Mouse (Mus musculus) right cerebral cortex, postnatal 36 days (tissue): Measurements from ENCODE around the gene Hoxa9.

ENCODE experiments used
- DNase-seq, 2 experiments: peaks; one replicate each; pipeline ENCODE4 v3.0.0; 2022; ENCODE audit warnings: low spot score in 2 of 2, mixed read lengths in 1 of 2

Gene Hoxa9

GRCm38 (mm10) chr6:52203371-52204049 is 27.4 kb downstream of the Hoxa9 start:
- DNase-seq = no peak

DNA sequence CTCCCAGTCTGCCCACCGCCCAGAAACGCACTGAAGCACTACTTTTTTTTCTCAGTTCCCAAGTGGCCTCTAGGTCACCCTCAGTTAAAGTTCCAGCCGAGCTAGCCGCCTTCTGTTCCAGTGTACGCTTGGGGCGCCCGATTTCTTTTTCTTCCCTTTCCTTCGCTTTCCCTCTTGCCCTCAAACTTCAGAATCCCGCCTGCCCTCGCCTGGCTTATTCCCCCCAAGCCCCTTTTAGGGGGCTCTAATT is 27.8 kb downstream of the Hoxa9 start:
- DNase-seq = no peak

DNA sequence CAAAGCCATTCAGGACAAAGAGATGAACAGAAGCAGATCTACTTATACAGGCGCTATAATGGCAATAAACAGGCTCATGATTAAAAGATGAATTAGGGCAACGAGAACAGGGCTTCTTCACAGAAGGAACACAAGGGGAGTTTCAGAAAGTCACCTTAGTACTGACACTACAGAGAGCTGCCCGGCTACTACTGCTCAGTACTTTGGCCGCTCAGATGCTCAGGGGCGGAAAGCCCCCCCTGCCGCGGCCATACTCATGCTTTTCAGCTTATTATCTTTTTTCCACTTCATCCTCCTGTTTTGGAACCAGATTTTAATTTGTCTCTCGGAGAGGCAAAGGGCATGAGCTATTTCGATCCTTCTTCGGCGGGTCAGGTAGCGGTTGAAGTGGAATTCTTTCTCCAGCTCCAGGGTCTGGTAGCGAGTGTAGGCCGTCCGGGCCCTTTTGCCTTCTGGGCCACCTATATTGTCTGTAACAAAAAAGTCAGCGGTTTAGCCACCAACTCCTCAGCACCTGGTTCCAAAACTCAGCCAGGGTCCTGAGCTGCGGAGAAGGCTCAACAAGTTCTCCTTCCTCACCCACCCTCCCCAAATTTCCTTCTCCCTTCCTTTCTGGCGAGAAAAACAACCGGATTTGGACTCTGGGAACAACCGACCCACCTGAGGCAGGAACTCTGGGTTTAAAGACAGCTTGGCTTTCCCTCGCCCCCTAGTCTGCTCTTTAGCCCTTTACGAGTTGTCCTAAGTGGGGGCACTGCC is 28.3 kb downstream of the Hoxa9 start:
- no peak for DNase-seq

DNA sequence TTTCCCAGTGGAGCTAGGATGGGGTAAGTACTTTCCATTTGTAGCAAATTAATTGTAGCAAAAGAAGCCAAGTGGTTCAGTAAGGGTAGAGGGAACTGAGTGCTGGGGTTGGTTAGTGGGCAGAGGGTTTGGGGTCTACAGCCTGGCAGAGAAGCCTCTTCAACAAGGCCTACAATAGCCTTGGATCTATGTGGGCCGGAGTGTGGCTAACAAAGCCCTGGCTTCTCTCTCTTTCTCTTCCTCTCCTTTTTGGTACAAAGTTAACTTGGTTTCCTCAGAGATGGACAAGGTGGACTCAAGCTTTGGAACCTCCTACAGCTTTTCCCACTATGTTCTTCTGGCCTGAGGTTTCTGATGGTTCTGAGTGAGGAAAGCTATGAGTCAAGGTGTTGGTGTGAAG is 29.6 kb downstream of the Hoxa9 start:
- DNase-seq = no peak

- DNase-seq = no peak
These were observed 30.1 kb downstream of the Hoxa9 start for GRCm38 (mm10) chr6:52200751-52201250.

DNA sequence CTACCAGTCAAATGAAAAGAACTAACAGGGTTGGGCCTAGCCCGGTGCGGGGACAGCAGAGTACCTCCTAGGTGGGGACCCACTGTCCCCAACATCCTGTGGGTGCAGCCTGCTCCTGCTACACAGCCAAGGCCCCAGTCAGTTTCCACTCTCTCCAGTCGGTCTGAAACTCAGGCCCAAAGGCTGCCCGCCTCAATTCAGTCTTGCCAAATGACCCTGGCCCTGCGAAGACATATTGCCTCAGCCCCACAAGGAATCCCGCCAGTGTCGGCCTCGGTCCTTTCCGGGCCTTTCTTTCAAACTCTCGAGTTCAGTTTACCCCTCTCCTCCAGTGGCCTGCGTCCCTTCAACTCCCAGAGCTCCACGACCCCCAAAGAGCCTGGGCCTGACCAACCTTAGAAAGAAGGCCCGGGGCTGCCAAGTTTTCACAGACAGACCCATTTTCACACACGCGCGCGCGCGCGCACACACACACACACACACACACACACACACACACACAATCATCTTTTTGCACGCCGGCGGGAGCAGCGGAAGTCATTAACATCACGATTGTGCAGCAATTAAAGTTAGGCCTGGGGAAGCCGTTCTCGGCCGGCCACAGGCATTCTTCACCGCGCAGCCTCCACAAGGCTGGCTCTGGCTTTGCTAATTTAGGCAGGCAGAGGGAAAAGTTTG is 30.7 kb downstream of the Hoxa9 start:
- DNase-seq = no peak

GRCm38 (mm10) chr6:52197271-52197670 is 33.6 kb downstream of the Hoxa9 start:
- no peak for DNase-seq

GRCm38 (mm10) chr6:52196811-52197210 is 34.1 kb downstream of the Hoxa9 start:
- no peak for DNase-seq

DNA sequence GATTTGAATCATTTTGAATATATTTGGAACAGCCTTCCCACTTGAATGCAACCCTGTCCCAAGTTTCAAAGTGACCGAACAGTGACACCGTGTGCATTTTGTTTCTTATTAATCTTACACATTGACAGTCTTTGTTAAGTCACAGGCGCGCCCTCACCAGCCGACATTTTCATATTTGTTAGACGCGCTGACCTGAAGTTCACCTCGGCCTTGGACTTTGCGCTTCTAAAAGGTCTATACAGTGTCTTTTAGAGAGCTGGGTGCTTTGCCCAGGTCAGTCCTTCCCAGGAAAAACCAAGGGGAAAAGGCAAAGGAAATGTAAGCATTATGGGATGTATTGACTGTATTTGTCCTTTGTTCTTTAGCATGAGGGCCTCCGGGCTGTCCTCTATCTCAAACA is 36.2 kb downstream of the Hoxa9 start:
- no peak for DNase-seq

GRCm38 (mm10) chr6:52191860-52192550 is 38.9 kb downstream of the Hoxa9 start:
- DNase-seq = no peak

DNA sequence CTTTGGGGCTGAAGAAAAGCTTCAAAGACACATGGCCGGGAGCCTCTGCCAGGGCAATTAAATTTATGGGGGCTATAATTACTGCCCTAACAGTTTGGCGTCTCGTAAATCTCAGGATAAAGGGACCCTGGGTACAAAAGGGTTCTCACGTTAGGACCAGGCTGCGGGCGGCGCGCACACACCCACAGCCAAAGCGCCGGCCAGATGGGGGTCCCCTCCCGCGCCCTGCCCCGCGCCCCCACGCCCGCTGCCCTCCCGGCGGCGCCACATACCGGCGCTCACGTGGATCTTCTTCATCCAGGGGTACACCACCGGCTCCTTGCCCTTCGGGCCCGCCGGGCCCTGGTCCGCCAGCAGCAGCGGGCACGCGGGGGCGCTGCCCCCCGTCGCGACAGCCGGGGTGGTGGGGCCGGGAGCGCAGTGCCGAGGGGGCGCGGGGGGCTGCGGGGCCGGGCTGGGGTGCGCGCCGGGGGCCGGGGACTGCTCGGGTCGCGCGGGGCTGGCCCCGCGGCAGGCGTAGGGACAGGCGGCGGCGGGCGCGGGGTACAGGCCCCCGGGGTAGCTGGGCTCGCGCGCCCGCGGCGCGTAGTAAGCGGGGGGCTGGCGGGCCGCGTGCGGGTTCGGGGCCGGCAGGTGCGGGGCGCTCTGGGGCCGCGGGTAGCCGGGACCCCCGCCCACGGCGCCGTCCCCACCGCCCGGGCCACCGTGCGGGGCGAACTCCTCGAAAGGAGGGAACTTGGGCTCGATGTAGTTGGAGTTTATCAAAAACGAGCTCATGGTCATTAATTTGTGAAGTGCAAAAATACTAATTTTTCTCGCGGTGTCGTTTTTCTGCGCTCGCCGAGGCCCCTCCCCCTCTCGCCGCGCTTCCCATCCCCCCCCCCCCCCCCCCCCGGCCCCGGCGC is 39.7 kb downstream of the Hoxa9 start, which contains the start of gene Hoxa4:
Gene Hoxa4, minus strand, starts transcription at position 848 of the 905 bp plus-strand sequence.
- DNase-seq = no peak

- DNase-seq = no peak
These were observed 40.5 kb downstream of the Hoxa9 start for GRCm38 (mm10) chr6:52190410-52190809.

DNA sequence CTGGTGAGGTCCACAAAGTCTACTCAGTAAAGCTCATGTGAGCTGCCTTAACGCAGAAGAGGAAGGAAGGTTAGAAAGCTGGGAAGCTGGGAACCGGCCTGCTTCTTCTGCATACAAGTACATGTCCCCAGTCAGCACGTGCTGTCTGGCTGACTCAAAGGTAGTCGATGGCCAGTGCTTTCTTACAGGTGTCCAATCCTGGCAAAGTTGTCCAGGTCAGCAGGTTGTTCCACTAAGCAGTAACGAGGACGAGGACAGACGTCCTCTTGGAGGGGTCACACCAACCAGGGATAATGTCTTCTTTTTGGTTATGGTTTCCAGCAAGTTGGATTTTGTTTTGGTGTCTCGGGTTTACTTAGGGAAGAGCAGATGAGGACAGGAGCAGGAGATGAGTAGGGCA is 41.0 kb downstream of the Hoxa9 start:
- no peak for DNase-seq

- DNase-seq = no peak
These were observed 41.7 kb downstream of the Hoxa9 start for GRCm38 (mm10) chr6:52189172-52189591.

GRCm38 (mm10) chr6:52186500-52186899 is 44.4 kb downstream of the Hoxa9 start:
- no peak for DNase-seq

DNA sequence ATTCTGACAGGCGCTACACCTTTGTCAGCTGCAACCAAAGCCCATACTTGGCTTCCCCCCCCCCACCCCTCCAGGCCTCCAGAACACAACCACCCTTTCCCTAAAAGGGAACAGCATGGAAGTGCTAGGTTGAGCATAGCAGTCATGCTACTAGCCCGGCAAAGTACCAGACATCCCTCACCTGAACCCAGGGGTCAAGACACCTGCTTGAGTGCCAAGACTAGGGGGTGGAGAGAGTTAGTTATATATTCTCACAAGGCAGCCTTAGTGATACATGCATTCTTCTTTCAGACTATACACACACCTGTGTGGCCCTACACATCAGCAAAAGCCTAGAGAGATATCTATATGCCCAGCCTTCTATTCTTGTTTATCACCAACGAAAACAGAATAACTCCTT is 45.1 kb downstream of the Hoxa9 start:
- no peak for DNase-seq

- DNase-seq = no peak
These were observed 45.7 kb downstream of the Hoxa9 start for GRCm38 (mm10) chr6:52185222-52185621.

DNA sequence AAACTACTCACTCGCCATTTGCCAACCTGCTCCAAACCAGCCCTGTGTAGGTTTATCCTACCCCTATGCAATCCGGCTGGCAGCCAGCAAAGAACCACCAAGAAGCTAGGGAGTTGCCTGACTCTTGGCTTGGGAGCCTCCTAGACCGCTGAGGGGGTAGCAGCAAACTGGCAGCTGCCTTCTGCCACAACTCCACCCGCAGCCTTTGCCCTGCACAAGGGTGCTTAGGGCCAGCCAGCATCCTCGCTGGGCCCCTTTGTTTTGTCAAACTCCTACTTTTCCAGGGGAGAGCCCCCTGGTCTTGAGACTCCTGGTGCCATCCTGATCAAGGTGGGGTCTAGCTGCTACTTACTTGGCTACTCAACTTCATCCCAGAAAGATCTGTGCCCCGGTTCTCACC is 46.2 kb downstream of the Hoxa9 start:
- DNase-seq = no peak

DNA sequence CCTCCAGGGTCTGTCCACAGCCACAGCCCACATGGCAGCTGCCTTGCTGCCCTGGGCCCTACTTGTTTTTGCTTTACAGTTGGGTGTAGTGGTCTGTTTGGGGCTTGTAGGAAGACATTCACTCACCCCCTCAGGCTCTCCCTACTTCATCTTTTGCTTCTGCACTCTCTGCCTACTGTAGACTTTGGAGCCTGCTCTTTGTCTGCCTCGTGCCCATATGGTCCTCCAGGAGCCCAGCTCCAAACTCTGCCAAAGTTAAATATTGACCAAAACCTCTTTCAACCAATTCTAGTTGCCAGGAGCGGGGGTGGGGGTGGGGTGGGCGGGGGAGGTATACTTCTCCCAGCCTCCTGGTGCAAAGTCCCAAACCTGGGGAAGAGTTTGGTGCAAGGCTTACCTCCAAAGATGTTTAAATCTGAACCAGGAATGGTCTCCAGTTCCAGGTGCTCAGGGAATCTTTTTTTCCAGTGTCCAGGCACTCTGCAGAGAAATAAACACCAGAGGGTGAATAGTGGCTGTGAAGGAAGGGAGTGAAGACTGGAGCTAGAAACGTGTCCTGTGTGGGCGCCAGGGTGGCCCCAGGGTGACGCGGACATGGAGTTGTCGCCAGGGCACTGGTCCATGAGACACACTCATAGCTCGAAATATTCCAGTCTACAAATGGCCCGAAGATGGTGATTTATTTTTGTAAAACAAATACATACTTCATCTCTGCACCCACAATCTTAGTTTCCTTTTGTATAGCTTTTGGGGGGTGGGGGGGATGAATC is 47.4 kb downstream of the Hoxa9 start:
- DNase-seq = no peak

DNA sequence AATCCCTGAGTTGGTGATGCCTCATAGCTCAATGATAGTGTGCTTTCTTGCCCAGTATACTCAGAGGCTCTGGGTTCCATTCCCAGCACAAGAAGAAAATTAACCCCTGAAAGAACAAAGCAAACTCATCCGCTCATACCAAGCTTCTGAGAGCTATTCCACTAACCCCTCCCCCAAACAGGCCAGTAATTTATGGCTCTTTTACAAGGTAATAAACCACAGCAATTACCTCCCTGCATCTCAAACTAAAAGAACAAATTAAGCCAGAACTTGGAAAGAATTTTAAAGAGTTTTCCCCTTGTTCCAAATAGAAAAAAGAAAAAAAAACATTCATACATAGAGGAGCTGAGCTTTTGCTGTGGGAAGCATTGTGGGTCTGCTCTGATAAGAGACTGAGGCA is 48.1 kb downstream of the Hoxa9 start:
- DNase-seq = no peak
